Mouse (Mus musculus): Measurements from ENCODE around the gene Peak1.

DNA sequence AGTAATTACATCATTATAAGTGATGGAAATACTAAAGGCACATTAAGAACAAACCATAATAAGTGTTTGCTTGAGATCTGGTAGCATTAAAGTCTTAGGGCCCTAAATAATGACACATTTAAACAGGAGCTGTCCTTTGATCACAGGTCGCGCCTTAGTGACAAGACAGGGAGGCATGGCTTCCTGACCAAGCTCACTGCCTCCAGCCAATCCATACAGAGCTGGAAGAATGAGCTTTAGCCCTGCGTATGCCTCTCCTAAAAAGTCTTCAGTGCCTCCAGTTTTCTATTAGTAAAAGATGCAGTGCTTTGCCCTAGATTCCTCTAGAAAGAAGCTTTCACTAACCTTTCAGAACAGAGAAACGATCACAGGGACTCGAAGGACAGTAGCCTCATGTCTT, 182.6 kb downstream of the Peak1 start:
- TF ChIP-seq CTCF (conservative IDR thresholded peaks at IDR 0.05 in 1 of 2, IDR thresholded peaks at IDR 0.05 in 1 of 2; ENCODE audit: low read depth in 2 of 2, low read length in 2 of 2) (no peak), POLR2A (IDR thresholded peaks at IDR 0.05; ENCODE audit: low read depth, low read length) (no peak)

All from CH12.LX (cell line).